Mouse (Mus musculus) G1E (cell line): ENCODE results near the gene Meis2. TPM values are rescaled to one million over a fixed set of nuclear protein-coding genes. Genes with fewer than 3 reads are reported as not detected.

ENCODE experiments used
- ATAC-seq: 2 replicates; pipeline ENCODE4 v1.8.0; 2016; ENCODE audit warnings: mild to moderate bottlenecking; ENCODE audit not compliant: insufficient number of reproducible peaks, poor library complexity, low FRiP score, severe bottlenecking; ENCODE audit errors: extremely low read depth
- DNase-seq: peaks from one replicate; pipeline ENCODE4 v3.0.0; 2012; ENCODE audit warnings: low spot score
- H3K27me3 ChIP-seq: 2 replicates; pipeline ENCODE4 v1.6.1; 2012; ENCODE audit warnings: mild to moderate bottlenecking, low read length, inconsistent platforms; ENCODE audit not compliant: insufficient read depth
- H3K36me3 ChIP-seq: replicated peaks from 2 replicates; pipeline ENCODE3; 2012; ENCODE audit warnings: mild to moderate bottlenecking, inconsistent platforms
- H3K4me1 ChIP-seq: 2 replicates; pipeline ENCODE4 v1.6.1; 2012; ENCODE audit warnings: low read depth, low read length, inconsistent platforms, mixed read lengths; ENCODE audit not compliant: insufficient read depth
- H3K4me3 ChIP-seq: 2 replicates; pipeline ENCODE4 v1.5.1; 2012; ENCODE audit warnings: low read depth, mild to moderate bottlenecking, inconsistent platforms, low read length, moderate library complexity, mixed read lengths
- H3K9me3 ChIP-seq: replicated peaks from 2 replicates; pipeline ENCODE4 v1.6.1; 2012; ENCODE audit warnings: inconsistent platforms
- CTCF ChIP-seq: IDR thresholded peaks from 2 replicates; pipeline ENCODE4 v1.5.1; 2012; ENCODE audit warnings: low read depth, low read length, inconsistent platforms, mixed read lengths
- GATA1 ChIP-seq: IDR thresholded peaks from 2 replicates; pipeline ENCODE4 v1.6.1; 2012; ENCODE audit warnings: borderline replicate concordance, low read length, inconsistent platforms, mixed read lengths
- GATA2 ChIP-seq: IDR thresholded peaks from 2 replicates; pipeline ENCODE4 v1.6.1; 2012; ENCODE audit warnings: low read depth, low read length, inconsistent platforms, borderline replicate concordance
- POLR2AphosphoS5 ChIP-seq: IDR thresholded peaks from 2 replicates; pipeline ENCODE4 v1.6.1; 2012; ENCODE audit warnings: low read depth, low read length, inconsistent platforms; ENCODE audit not compliant: insufficient replicate concordance
- TAL1 ChIP-seq: conservative IDR thresholded peaks from 2 replicates; pipeline ENCODE4 v1.6.1; 2012; ENCODE audit warnings: low read depth, low read length, inconsistent platforms, mixed read lengths
- polyA plus RNA-seq: library from polyadenylated mRNA; stranded (reverse); fragments of >175 nt; gene quantifications from 2 replicates; pipeline ENCODE4 v1.2.3, GENCODE M21; 2012
- total RNA-seq, 2 experiments: library from RNA; stranded (forward) in 1 of 2; stranded (reverse) in 1 of 2; fragments of 200-1000 nt in 1 of 2; fragments of >200 nt in 1 of 2; fragmentation: Nextera tagmentation in 1 of 2; gene quantifications; 2 replicates each; pipeline ENCODE4 v1.2.3; 2014 to 2017

Gene Meis2
- total and polyA plus RNA-seq, 3 experiments = 0.27 to 4.3 (median 3.2) TPM

DNA sequence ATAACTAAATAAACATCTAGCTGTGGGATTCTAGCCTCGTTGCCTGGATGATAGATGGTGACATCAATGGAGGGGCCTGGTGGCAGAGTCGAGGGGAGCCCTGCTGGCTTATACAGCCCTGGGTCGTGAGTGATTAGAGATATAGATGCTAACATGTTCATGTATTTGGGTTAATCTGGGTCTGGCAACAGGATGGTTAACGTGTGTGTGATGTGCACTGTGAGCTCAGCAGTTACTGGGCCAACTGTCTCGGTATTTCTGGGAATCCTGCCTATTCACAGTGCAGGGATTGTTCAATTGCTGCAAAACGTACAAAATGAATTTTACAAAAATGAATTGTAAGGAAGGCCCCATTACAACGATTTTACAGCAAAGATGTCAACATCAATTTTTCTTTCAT lies 20.6 kb downstream of the Meis2 start:
- TF ChIP-seq POLR2AphosphoS5 (no peak), TAL1 (no peak), GATA1 (no peak), CTCF (no peak), GATA2 (no peak)
- H3K36me3 ChIP-seq = no peaks in the 10 kb centered on the region
- ATAC-seq (no peak), DNase-seq (no peak)
- H3K27me3 ChIP-seq = no peaks in the 10 kb centered on the region
- no peak overlapping the region for H3K4me3 ChIP-seq
- H3K9me3 ChIP-seq = peaks cover 28% of the 10 kb centered on the region
- H3K4me1 ChIP-seq = no peaks in the 10 kb centered on the region

DNA sequence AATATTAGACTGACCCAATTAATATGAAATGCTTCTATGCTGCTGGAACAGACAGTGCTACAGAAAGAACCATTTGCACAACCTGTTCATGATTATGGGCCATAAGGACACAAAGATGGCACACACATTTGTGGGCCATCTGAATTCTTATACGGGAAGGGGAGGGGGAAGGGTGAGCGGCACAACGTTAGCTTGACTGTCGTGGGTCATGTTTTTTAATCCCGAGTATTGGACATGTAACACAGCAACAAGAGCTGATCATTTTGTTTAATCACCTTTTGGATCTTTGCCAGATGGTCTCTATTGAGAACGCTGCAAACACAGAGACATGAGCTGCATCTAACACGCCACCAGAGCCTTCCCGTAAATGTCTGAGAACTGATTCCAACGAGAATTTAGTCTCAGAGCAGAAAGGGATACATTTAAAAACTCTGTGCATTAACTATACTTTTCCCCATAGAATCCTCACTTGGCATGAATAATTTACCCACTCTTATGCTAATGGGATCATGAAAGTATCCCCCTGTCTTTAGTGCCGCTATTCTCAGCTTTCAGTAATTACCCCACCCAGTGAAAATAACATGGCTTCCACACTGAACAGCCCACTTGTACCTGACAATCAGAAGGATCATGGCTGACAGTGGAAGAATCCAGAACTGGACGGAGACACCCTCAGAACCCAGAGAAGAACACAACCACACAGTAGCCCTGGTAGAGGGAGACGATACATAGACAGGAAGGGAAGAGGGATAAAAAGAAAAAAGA lies 22.5 kb downstream of the Meis2 start:
- no peak overlapping the region for H3K4me3 ChIP-seq
- DNase-seq (no peak), ATAC-seq (no peak)
- no peaks in the 10 kb centered on the region for H3K4me1 ChIP-seq
- no peaks in the 10 kb centered on the region for H3K36me3 ChIP-seq
- H3K9me3 ChIP-seq = peaks cover 25% of the 10 kb centered on the region
- no peak for TF ChIP-seq TAL1
- no peak for TF ChIP-seq CTCF
- no peak for TF ChIP-seq GATA1
- TF ChIP-seq POLR2AphosphoS5 = no peak
- TF ChIP-seq GATA2 = no peak
- no peaks in the 10 kb centered on the region for H3K27me3 ChIP-seq

DNA sequence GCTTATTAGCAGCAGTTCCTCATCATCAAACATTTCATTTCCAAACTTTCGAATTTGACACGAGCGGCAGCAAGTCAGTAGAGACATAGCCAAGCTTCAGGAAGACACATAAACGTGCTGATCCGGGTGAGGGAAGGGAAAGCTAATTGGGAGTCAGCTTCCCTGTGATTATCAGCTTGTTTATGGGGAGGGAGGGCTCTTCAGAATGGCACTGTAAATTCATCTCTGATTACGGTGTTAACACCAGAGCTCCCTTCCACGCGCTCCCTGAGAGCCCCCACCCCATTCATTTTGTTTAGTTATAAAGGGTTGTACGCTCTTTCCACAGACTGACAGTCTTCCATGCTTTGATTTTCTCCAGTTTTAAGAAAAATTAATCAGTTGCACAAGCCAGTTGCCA lies 23.2 kb downstream of the Meis2 start:
- DNase-seq (no peak), ATAC-seq (no peak)
- Histone ChIP-seq H3K4me3 (no peak overlapping the region), H3K4me1 (no peaks in the 10 kb centered on the region), H3K36me3 (no peaks in the 10 kb centered on the region), H3K27me3 (no peaks in the 10 kb centered on the region), H3K9me3 (peaks cover 24% of the 10 kb centered on the region)
- no peak for TF ChIP-seq GATA2
- TF ChIP-seq TAL1 = no peak
- TF ChIP-seq CTCF = no peak
- TF ChIP-seq POLR2AphosphoS5 = no peak
- no peak for TF ChIP-seq GATA1

- Histone ChIP-seq H3K4me3 (no peak overlapping the region), H3K27me3 (no peaks in the 10 kb centered on the region), H3K4me1 (no peaks in the 10 kb centered on the region), H3K9me3 (peaks cover 26% of the 10 kb centered on the region), H3K36me3 (no peaks in the 10 kb centered on the region)
- ATAC-seq = no peak
- DNase-seq = no peak
- no peak for TF ChIP-seq GATA2
- no peak for TF ChIP-seq TAL1
- no peak for TF ChIP-seq POLR2AphosphoS5
- no peak for TF ChIP-seq GATA1
- no peak for TF ChIP-seq CTCF
These were observed 23.9 kb downstream of the Meis2 start for GRCm38 (mm10) chr2:116041683-116042262.

- Histone ChIP-seq H3K4me3 (no peak overlapping the region), H3K4me1 (no peaks in the 10 kb centered on the region), H3K27me3 (no peaks in the 10 kb centered on the region), H3K36me3 (no peaks in the 10 kb centered on the region), H3K9me3 (peaks cover 20% of the 10 kb centered on the region)
- no peak for DNase-seq
- no peak for TF ChIP-seq CTCF
- TF ChIP-seq POLR2AphosphoS5 = no peak
- TF ChIP-seq GATA1 = no peak
- TF ChIP-seq GATA2 = no peak
- no peak for TF ChIP-seq TAL1
- ATAC-seq = no peak
These were observed 30.3 kb downstream of the Meis2 start for GRCm38 (mm10) chr2:116035345-116035744.

- no peak overlapping the region for H3K4me3 ChIP-seq
- H3K36me3 ChIP-seq = no peaks in the 10 kb centered on the region
- no peaks in the 10 kb centered on the region for H3K4me1 ChIP-seq
- DNase-seq (no peak), ATAC-seq (no peak)
- no peaks in the 10 kb centered on the region for H3K27me3 ChIP-seq
- TF ChIP-seq GATA1 = no peak
- no peak for TF ChIP-seq POLR2AphosphoS5
- TF ChIP-seq TAL1 = no peak
- no peak for TF ChIP-seq CTCF
- TF ChIP-seq GATA2 = no peak
- H3K9me3 ChIP-seq = peaks cover 10% of the 10 kb centered on the region
These were observed 37.5 kb downstream of the Meis2 start for GRCm38 (mm10) chr2:116028127-116028526.

DNA sequence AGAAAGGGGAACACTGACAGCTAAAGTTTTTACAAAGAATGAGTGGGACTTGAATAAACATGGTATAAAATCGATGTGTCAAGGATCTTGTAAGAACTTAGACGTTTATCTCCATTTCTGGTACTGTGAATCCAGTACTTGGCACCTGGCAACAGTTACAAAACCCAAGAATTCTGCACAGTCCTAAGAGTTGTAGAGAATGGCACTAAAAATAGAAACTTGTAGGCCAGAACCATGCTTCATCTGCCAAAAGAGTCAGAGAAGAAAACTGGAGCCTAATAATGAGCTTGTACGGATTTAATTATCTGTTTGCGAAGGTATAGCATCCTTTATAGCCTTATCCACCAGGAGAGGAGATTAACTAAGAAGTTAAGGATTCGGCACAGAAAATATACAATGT lies 42.8 kb downstream of the Meis2 start:
- Histone ChIP-seq H3K4me1 (no peaks in the 10 kb centered on the region), H3K9me3 (peaks cover 25% of the 10 kb centered on the region), H3K4me3 (no peak overlapping the region), H3K27me3 (no peaks in the 10 kb centered on the region), H3K36me3 (no peaks in the 10 kb centered on the region)
- DNase-seq (no peak), ATAC-seq (no peak)
- TF ChIP-seq POLR2AphosphoS5 = no peak
- no peak for TF ChIP-seq GATA1
- TF ChIP-seq CTCF = no peak
- TF ChIP-seq GATA2 = no peak
- TF ChIP-seq TAL1 = no peak
